Mouse (Mus musculus): ENCODE data around the gene Pkdcc. TPM values are rescaled to one million over a fixed set of nuclear protein-coding genes. Genes with fewer than 3 reads are reported as not detected.
A peak's percentile ranks its signal among the peaks of the same experiment; 100 is the strongest.

Pkdcc gene
- polyA plus RNA-seq, 1 experiment from 2014 or later = 8.1 TPM

DNA sequence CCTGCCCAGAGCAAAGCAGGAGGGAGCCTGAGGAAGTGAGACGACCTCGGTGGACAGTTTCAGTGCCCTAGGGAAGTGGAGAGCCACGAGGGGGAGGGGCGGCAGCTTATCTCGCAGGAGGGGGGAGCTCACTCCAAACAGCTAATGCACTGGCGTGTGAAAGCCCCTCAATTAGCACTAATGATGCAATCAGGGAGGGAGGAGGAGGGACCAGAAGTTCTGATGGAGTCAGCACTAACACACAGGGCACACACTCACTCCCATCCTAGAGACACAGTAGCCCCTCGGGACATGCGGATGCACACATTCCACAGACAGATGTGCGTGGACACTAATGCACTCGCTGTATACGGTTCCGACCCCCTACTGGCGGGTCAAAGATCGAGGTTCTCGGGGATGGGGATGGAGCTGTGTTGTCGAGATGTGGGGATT, 915 bp upstream of the Pkdcc start:
- H3K9ac ChIP-seq = peak overlapping the region; percentile 90
- no peaks in the 10 kb centered on the region for H3K9me3 ChIP-seq
- peaks cover 87% of the 10 kb centered on the region for H3K27me3 ChIP-seq
- no peaks in the 10 kb centered on the region for H3K36me3 ChIP-seq
- peak overlapping the region; percentile 68; the same call in 1 of the 2 replicates for H3K27ac ChIP-seq
- no peak for ATAC-seq (ENCODE audit: insufficient number of reproducible peaks, insufficient read depth, low FRiP score, low TSS enrichment, low read depth)
- H3K4me1 ChIP-seq = peaks cover 43% of the 10 kb centered on the region
- WGBS = under 1% methylated on average over 16 of the region's 16 CpGs
- peak overlapping the region; percentile 71 for H3K4me3 ChIP-seq
- H3K4me2 ChIP-seq = peak overlapping the region; percentile 93

DNA sequence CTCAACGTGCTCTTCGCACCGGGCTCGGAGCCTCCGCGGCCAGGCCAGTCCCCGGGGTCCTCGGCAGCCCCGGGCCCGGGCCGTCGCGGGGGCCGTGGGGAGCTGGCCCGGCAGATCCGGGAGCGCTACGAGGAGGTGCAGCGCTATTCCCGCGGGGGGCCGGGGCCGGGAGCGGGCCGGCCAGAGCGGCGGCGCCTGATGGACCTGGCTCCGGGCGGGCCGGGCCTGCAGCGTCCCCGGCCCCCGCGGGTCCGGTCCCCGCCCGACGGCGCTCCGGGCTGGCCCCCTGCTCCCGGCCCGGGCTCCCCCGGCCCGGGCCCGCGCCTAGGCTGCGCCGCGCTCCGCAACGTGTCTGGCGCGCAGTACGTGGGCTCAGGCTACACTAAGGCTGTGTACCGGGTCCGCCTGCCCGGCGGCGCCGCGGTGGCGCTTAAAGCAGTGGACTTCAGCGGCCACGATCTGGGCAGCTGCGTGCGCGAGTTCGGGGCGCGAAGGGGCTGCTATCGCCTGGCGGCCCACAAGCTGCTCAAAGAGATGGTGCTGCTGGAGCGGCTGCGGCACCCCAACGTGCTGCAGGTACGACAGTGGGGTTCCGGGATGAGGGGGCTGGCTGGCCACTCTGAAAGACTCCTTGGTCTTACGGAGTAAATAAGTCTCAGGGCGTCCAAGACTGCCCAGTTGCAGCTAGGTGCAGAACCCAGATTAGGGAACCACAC, 595 bp downstream of the Pkdcc start:
- Histone ChIP-seq H3K4me2 (peak overlapping the region; percentile 93), H3K27ac (peak overlapping the region; percentile 60), H3K36me3 (no peaks in the 10 kb centered on the region), H3K27me3 (peaks cover 89% of the 10 kb centered on the region), H3K4me3 (peak overlapping the region; percentile 71), H3K9me3 (no peaks in the 10 kb centered on the region), H3K9ac (peak overlapping the region; percentile 90), H3K4me1 (peaks cover 43% of the 10 kb centered on the region)
- ATAC-seq (ENCODE audit: insufficient number of reproducible peaks, insufficient read depth, low FRiP score, low TSS enrichment, low read depth) = peak; percentile 43; the same call in 1 of the 2 replicates
- under 1% methylated on average over 80 of the region's 80 CpGs for WGBS

DNA sequence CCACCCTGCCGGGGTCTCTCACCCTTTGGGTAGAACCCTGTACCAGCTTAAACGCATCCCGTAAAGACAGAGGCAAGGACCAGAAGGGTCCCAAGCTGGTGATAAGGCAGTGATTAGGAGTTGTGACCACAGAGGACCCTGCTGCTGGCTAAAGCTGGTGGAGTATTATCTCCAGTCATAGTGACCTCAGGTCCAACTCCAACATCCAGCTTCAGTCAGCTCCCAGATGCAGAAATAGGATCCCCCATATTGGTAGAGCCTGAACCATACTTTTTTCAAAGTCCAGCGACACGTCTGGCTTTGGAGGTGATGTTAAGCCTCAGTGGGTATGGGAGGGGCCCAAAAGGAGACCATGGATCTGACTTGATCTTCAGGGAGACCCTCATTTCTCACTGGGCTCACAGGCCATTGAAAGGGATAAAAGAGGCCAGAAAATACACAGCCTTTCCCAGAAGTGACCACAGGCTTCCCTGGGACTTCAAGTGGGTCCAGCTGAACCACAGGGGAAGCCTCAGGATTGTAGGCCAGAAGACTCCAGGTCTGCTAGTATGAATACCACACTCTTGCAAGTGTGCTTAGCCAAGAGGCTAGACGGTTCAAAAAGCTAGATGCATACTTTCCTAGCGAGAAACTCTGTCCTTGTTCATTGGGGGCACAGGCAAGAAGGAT, 1.3 kb downstream of the Pkdcc start:
- H3K4me3 ChIP-seq = peak overlapping the region; percentile 71
- 19% methylated on average over 7 of the region's 7 CpGs for whole genome bisulfite sequencing
- H3K4me1 ChIP-seq = peaks cover 43% of the 10 kb centered on the region
- H3K27ac ChIP-seq = peak overlapping the region; percentile 60; the same call in 1 of the 2 replicates
- H3K9me3 ChIP-seq = no peaks in the 10 kb centered on the region
- H3K27me3 ChIP-seq = peaks cover 84% of the 10 kb centered on the region
- no peak for ATAC-seq (ENCODE audit: insufficient number of reproducible peaks, insufficient read depth, low FRiP score, low TSS enrichment, low read depth)
- peak overlapping the region; percentile 93 for H3K4me2 ChIP-seq
- H3K36me3 ChIP-seq = peaks cover under 1% of the 10 kb centered on the region; the same call in 1 of the 2 replicates
- H3K9ac ChIP-seq = peak overlapping the region; percentile 90

DNA sequence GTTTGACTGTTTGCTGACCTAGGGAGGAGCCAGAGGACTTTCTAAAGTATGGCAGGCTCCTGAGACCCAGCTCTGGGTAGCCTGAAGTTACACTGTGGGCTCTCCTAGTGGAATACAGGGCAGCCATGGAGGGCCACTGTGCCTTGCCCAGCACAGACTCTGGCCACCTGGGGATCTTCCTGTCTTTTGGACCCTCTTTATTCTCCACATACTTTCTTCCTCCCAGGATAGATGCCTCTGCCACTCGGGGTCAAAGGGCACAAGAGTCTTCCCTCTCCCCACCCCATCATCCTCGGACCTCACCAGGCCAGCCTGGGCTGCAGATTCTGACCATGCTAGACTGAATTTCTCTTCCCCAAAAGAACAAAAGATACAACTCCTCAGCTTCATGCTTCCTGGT, 3.1 kb downstream of the Pkdcc start:
- no peak overlapping the region for H3K27ac ChIP-seq
- no peaks in the 10 kb centered on the region for H3K9me3 ChIP-seq
- H3K27me3 ChIP-seq = peaks cover 85% of the 10 kb centered on the region
- ATAC-seq (ENCODE audit: insufficient number of reproducible peaks, insufficient read depth, low FRiP score, low TSS enrichment, low read depth) = no peak
- 25% methylated on average over 2 of the region's 2 CpGs for WGBS
- H3K36me3 ChIP-seq = peaks cover 13% of the 10 kb centered on the region
- H3K4me1 ChIP-seq = peaks cover 42% of the 10 kb centered on the region
- peak overlapping the region; percentile 90 for H3K9ac ChIP-seq
- H3K4me3 ChIP-seq = peak overlapping the region; percentile 71
- H3K4me2 ChIP-seq = peak overlapping the region; percentile 93

DNA sequence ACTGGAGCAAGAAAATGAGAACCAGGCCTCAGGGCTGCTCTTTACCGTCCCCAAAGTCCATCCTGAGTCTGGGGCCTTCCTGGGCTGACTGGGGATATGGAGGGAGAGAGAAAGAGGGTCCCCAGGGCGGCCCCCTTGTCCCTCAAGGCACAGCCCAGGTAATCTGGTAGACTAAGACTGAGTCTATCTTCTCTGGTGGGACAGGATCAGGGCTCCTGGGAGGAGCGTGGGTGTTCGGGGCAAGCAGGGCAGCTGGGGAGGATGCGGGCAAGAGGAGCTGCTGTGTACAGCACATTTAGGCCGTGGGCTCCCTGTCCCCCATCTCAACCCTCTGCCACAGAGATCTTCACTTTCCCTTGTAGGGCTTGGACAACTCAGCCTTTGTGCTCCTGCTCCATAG, 3.6 kb downstream of the Pkdcc start:
- Histone ChIP-seq H3K9me3 (no peaks in the 10 kb centered on the region), H3K9ac (peak overlapping the region; percentile 57; the same call in 1 of the 2 replicates), H3K4me3 (peak overlapping the region; percentile 71), H3K27me3 (peaks cover 80% of the 10 kb centered on the region), H3K4me2 (peak overlapping the region; percentile 93), H3K4me1 (peaks cover 36% of the 10 kb centered on the region), H3K36me3 (peaks cover 18% of the 10 kb centered on the region), H3K27ac (no peak overlapping the region)
- no peak for ATAC-seq (ENCODE audit: insufficient number of reproducible peaks, insufficient read depth, low FRiP score, low TSS enrichment, low read depth)
- 59% methylated on average over 6 of the region's 6 CpGs for WGBS

DNA sequence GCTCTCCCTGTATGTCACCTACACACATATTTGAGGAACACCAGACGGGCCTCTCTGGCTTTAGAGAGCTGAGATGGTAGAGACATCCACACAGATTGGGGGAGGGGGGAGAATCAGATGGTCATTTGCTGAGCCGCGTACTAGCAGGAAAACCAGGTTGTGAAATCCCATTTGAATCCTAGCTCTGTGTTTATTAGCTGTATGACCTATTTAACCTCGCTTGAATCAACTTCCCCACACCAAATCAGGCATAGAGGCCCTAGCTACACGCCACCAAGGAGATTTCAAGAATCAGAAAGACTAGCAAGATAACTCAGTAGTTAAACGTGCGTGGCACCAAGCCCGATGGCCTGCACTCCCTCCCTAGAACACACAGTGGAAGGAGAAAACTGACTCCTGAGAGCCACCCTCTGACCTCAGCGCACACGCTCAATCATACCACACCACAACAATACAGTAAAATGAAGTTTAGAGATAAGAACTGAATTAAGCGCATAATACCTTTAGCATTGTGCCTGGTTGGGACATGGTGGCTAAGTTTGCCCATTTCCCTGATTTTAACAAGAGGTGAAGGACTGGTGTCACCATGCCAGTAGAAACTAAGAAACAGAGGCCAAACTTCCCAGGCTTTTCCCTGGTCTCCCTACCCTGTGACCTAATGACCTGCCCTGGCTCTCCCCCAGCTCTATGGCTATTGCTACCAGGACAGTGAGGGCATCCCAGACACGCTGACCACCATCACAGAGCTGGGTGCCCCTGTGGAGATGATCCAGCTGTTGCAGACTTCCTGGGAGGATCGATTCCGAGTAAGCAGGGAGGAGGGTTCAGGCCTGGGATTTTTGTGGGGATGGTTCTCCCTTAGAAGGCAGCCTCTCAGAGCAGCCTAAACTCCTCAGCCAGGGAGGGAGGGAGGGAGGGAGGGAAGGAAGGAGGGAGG, 4.5 kb downstream of the Pkdcc start:
- H3K27me3 ChIP-seq = peaks cover 71% of the 10 kb centered on the region
- no peak for ATAC-seq (ENCODE audit: insufficient number of reproducible peaks, insufficient read depth, low FRiP score, low TSS enrichment, low read depth)
- no peak overlapping the region for H3K4me3 ChIP-seq
- peaks cover 27% of the 10 kb centered on the region for H3K4me1 ChIP-seq
- H3K36me3 ChIP-seq = peaks cover 25% of the 10 kb centered on the region
- 0 out of 2 replicates have a peak overlapping the region, but pooled peaks have one; percentile 57 for H3K9ac ChIP-seq
- no peak overlapping the region for H3K27ac ChIP-seq
- no peaks in the 10 kb centered on the region for H3K9me3 ChIP-seq
- H3K4me2 ChIP-seq = peak overlapping the region; percentile 93
- 63% methylated on average over 14 of the region's 14 CpGs for WGBS

DNA sequence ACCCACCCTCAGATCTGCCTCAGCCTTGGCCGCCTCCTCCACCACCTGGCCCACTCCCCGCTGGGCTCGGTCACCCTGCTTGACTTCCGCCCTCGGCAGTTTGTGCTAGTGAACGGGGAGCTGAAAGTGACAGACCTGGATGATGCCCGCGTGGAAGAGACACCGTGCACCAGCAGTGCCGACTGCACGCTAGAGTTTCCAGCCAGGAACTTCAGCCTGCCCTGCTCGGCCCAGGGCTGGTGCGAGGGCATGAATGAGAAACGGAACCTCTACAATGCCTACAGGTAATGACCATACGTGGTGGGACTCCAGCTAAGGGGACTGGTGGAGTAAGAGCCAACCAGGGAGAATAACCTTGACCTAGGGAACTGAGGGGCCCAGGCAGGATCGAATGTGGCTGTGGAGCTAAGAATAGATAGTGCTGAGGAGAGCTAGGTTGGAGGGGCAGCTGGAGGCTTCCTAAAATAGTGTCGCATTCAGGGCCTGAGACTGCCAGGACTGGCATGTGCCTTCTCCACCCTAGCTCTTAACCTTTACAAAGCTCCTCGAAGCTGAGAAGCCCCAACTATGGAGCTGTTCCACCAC, 6.0 kb downstream of the Pkdcc start:
- Histone ChIP-seq H3K36me3 (peaks cover 30% of the 10 kb centered on the region), H3K4me3 (no peak overlapping the region), H3K4me2 (no peak overlapping the region), H3K9me3 (no peaks in the 10 kb centered on the region), H3K27ac (no peak overlapping the region), H3K27me3 (peaks cover 65% of the 10 kb centered on the region), H3K4me1 (peaks cover 21% of the 10 kb centered on the region), H3K9ac (no peak overlapping the region)
- no peak for ATAC-seq (ENCODE audit: insufficient number of reproducible peaks, insufficient read depth, low FRiP score, low TSS enrichment, low read depth)
- 90% methylated on average over 18 of the region's 18 CpGs for WGBS

DNA sequence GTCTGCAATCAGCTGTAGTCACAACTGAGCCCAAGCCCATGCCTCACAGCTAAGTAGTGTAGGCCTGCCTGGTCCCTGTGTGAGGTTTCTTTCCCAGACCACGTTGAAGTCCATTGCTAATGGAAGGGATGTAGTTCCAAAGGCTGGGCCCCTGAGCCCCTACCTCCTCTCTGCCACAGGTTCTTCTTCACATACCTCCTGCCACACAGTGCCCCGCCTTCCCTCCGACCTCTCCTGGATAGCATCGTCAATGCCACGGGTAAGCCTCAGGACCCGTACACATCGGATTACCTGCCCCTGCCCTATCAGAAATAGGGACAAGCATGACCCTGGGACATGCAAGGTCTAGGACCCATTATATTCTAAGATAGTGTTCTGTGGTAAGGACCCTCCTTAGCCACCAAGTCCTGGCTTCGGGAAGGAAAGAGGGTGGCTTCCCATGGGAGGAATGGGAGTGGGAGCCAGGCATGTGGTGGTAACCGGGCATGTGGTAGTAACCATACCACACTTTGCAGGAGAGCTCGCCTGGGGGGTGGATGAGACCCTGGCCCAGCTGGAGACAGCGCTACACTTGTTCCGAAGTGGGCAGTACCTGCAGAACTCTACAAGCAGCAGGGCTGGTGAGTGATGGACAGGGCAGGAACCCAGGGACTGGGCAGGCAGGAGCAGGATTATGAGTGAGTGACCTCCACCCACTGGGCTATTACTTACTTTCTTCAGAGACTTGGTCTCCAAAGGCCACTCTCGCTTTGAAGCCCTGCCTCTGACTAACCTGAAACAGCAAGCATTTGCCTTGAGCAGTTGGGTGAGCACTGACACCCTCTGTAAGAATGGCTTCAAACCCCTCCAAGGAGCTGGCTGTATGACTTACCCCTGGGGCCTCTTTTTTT, 6.8 kb downstream of the Pkdcc start:
- 87% methylated on average over 13 of the region's 13 CpGs for WGBS
- peaks cover 62% of the 10 kb centered on the region for H3K27me3 ChIP-seq
- no peak for ATAC-seq (ENCODE audit: insufficient number of reproducible peaks, insufficient read depth, low FRiP score, low TSS enrichment, low read depth)

DNA sequence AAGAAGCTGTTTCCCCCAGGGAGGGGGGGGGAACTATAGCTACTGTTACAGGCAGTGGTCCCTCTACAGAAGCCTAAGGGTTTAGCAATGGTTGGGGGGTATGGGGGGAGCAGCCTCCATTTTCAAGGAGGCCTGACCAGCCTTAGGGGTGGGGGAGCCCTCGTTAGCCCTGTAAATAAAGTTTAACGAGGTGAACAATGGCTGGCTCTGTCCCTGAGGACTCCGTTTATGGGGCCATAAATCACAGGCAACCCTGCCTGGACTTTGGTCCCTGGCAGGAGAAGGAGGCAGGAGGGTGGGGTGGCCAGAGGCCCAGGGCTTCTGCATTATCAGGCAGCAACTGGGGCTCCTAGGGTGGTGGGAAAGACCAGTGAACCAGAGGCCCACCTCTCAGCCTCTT, 7.6 kb downstream of the Pkdcc start:
- H3K36me3 ChIP-seq = peaks cover 30% of the 10 kb centered on the region
- no peak for ATAC-seq (ENCODE audit: insufficient number of reproducible peaks, insufficient read depth, low FRiP score, low TSS enrichment, low read depth)
- no peak overlapping the region for H3K4me3 ChIP-seq
- H3K9ac ChIP-seq = no peak overlapping the region
- WGBS = 49% methylated on average over 3 of the region's 3 CpGs
- peaks cover 56% of the 10 kb centered on the region for H3K27me3 ChIP-seq
- H3K4me2 ChIP-seq = no peak overlapping the region
- H3K27ac ChIP-seq = no peak overlapping the region
- H3K9me3 ChIP-seq = no peaks in the 10 kb centered on the region
- peaks cover 12% of the 10 kb centered on the region; the same call in 1 of the 2 replicates for H3K4me1 ChIP-seq

More for the DNA sequence above, 6.8 kb downstream of the Pkdcc start:
- Histone ChIP-seq H3K9me3 (no peaks in the 10 kb centered on the region), H3K27ac (no peak overlapping the region), H3K4me1 (peaks cover 17% of the 10 kb centered on the region; the same call in 1 of the 2 replicates), H3K9ac (no peak overlapping the region), H3K4me3 (no peak overlapping the region), H3K4me2 (no peak overlapping the region), H3K36me3 (peaks cover 30% of the 10 kb centered on the region)

DNA sequence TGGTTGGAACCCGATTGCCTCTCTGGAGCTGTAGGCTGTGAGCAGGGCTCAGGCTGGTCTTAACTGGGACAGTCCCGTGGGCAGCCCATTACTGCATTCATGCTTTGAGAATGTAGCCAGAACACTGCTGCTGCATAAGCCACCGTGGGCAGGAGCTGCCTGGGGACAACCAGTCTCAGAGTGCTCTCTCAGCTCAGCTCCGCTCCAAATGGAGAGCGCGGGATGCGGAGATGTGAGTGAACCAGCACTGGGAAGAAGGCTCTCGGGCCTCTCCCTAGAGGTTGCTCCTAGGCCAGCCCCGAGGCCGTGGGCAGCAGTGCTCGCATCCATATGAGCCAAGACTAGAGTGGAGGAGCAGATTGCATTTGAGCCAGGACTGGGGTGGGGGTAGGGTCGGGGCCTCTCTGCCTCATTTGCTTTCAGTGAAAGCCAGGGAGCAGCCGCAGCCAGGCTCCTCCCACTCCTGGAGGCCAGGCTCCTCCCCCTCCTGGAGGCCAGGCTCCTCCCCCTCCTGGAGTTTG, 9.4 kb downstream of the Pkdcc start:
- ATAC-seq (ENCODE audit: insufficient number of reproducible peaks, insufficient read depth, low FRiP score, low TSS enrichment, low read depth) = no peak
- peaks cover 41% of the 10 kb centered on the region for H3K27me3 ChIP-seq

More for the DNA sequence above, 9.4 kb downstream of the Pkdcc start:
- 73% methylated on average over 13 of the region's 13 CpGs for WGBS
- H3K9me3 ChIP-seq = no peaks in the 10 kb centered on the region
- H3K4me1 ChIP-seq = no peaks in the 10 kb centered on the region
- no peak overlapping the region for H3K9ac ChIP-seq
- peaks cover 30% of the 10 kb centered on the region for H3K36me3 ChIP-seq
- no peak overlapping the region for H3K4me3 ChIP-seq
- H3K27ac ChIP-seq = no peak overlapping the region
- no peak overlapping the region for H3K4me2 ChIP-seq

All from embryonic facial prominence, embryonic 13.5 days (tissue).